Mouse (Mus musculus): ENCODE data around the gene Schip1.

Schip1 gene

DNA sequence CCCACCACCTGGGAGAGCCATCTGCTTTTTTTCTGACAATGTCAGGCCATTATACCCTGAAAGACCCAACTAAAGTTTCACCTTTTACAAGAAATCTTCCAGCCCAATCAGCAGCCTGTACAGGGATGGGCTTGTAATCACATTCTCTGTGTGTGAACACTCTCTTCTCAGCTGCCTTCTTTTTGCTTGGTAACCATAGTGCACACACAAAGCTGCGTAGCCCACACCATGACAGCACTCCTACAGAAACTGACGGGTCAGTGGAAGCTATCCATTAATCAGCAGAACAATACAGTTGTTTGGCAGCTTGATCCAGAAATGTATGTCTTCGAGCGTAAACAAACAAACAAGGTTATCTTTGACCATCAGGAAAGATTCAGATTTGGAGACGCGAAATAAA, 205.6 kb downstream of the Schip1 start:
- DNase-seq (ENCODE audit: low read depth, low spot score): no peak

DNA sequence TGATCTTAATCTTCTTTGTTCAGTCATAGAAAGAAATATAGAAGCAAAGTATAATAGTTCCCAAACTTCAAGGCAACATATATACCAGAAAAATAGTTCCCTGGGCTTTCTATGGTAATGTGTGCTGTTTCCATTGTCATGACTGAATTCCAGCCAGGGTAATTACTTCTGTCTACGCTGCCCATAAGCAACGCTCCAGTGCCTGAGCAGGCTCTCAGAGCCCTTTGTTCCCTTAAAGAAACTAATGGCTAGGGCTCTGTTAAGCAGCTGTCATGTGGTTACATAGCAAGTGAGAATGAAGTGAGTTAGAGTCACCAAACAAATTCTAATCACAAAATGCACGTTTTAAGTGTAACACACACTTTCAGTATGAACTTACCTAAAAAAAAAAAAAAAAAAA, 206.9 kb downstream of the Schip1 start:
- no peak for DNase-seq (ENCODE audit: low read depth, low spot score)

GRCm38 (mm10) chr3:68271881-68272280, 207.3 kb downstream of the Schip1 start:
- DNase-seq (ENCODE audit: low read depth, low spot score): no peak

DNA sequence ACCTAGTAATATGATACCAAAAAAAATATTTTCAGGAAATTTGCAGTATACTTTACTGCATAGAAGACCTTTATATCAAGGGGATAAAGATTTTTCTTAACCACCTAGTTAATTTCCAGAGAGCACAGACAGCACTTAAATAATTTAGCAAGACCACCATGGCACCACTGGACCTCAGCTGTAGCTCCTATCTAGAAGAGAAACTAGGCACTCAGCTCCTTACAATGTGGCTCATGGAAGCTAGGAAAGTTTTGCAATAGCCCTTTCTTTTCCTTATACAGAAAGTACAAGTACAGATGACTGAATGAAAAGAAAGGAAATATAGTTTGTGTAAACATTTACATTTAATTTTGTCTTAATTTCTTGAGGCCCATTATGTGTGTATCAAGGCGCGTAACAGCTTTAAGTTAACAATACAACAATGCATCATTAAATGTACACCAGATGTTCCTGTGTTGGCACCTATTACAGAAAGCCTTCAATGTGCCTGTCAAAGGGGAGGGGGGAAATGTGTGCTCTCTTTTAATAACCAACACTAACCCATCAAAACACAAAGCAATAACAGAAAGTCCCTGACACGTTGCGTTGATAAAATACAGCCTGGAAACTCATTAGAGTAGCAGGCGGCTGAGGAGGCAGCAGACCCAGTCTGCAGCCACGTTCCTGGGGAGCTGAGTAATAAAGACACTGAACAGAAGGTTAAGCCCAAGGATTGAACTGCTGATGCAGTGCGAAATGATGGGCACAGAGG, 218.4 kb downstream of the Schip1 start:
- DNase-seq (ENCODE audit: low read depth, low spot score): peak; percentile 64

DNA sequence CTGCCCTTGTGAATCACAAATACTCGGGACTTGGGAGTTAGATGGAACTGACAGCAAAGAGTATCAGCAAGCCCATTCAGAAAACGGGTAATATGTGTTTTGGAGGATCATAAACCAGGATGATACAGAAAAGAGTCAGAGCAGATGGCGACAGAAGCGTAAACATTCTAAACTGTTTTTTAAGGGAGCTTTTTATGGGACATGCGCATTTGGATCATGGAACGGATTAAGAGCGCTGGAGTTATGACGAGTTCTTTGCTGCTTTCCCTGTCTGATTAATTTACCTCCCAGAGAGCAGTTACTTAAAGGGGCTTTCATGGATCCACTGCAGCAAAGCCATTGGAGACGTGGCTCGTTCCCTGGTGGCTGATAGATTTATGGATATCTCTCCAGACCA, 219.0 kb downstream of the Schip1 start:
- no peak for DNase-seq (ENCODE audit: low read depth, low spot score)

DNA sequence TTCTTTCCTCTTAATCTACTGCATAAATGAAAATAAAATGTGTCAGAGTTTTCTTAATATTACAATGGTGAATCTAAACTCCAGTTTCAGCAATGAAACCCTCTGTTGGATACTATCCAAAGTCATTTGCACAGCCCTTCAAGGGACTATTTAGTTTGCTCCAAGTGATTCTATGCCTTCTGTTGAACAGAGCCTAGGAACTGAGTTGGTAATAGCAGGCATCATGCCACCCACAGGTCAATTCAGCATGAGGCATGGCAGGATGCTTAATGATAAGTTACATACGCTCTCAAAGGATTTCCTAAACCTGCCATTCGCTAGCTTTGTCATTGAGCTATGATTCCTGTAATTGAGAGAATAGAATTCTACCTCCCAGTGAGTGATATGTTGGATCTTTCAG, 219.9 kb downstream of the Schip1 start:
- no peak for DNase-seq (ENCODE audit: low read depth, low spot score)

DNA sequence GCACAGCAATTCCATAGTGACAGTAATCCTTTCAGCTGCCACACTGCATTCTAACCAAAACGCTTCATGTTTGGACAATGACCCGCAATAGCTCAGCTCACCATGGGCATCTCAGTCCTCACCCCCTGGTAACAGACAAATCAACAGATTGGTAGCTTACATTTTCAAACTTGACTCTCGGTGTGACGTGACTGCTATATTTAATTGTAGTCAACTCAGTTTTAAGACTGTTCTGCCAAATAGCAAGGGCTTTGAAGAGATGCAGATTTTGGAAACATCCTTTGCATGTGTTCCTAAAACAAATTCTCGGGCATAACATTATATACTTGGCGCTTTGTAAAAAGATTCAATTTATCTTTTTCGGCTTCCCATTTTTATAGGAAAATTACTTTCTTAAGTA, 232.2 kb downstream of the Schip1 start:
- DNase-seq (ENCODE audit: low read depth, low spot score): no peak

DNA sequence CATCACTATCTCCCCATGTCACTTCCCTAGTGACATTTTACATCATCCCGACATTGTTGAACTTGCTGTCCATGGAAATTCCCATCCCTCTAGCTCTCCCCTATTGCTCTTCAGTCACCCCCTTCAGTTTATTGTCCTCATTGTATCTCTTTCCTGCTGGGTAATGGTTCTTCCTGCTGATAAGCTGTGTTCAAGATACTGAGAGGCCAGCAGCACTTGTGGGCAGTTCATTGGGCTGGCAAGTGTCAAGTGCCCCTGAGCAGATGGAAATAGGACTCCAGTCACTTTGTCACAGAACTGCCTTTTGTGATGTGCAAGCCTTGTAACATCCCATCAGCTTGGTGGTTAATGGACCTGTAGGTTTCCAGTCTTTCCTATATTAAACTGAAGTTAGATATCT, 241.0 kb downstream of the Schip1 start:
- DNase-seq (ENCODE audit: low read depth, low spot score): no peak

DNA sequence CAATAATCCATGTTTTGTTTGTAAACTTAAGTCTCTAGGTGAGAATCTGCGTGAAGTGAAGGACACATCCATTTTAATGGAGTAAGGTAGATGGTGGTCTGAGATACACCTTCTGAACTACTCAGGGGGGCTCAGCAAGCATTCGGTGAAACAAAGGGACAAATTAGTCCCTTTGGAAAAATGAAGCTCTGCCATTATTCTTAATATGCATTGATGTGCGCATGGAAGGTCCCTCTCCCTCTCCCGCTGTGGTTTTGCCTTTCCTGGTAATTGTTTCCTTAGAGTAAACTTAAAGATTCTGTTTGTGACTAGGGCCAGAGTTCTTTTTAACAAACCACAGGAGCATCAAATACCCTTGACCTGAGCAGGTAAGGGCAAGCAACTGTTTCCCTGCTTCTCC, 242.1 kb downstream of the Schip1 start:
- no peak for DNase-seq (ENCODE audit: low read depth, low spot score)

GRCm38 (mm10) chr3:68325575-68325974, 261.0 kb downstream of the Schip1 start:
- DNase-seq (ENCODE audit: low read depth, low spot score): no peak

DNA sequence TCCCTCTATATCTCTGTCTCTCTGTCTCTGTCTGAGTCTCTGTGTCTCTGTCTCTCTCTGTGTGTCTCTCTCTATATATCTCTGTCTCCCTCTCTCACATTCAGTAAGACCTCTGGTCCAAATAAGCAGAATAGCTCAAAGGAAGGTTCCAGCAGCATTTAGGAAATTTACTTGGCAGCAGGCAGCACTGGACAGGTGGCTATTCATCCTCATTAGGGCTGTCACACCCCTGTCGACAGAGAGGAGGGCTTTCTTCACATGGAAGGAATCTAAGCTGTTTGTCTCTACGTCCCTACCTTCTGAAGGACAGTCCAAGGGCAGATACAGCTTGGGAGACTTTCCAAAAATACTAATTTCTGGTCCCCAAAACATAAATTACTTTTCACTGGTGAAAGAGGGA, 267.9 kb downstream of the Schip1 start:
- no peak for DNase-seq (ENCODE audit: low read depth, low spot score)

GRCm38 (mm10) chr3:68335501-68335900, 270.9 kb downstream of the Schip1 start:
- DNase-seq (ENCODE audit: low read depth, low spot score): no peak

GRCm38 (mm10) chr3:68350624-68351023, 286.0 kb downstream of the Schip1 start:
- DNase-seq (ENCODE audit: low read depth, low spot score): no peak

GRCm38 (mm10) chr3:68351461-68351860, 286.9 kb downstream of the Schip1 start:
- DNase-seq (ENCODE audit: low read depth, low spot score): no peak

GRCm38 (mm10) chr3:68352961-68353360, 288.4 kb downstream of the Schip1 start:
- no peak for DNase-seq (ENCODE audit: low read depth, low spot score)

DNA sequence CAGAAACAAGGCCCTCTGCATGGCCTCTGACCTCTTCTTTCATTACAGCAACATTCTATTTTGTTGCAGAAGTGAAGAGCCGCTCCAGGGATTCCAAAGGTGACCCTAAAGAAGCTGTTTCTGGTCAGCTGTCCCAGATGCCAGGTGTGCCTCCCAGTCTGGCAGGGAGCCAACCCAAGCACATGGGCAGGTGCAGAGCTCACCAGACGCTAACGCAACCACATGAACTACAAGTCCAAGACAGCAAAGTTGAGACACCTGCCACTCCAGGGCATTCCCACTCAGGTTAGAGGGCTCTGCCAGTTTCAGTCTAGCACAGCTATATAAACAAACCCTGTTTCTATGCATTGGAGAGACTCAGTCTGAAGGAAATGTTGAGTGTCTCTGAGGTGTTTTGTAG, 288.9 kb downstream of the Schip1 start:
- no peak for DNase-seq (ENCODE audit: low read depth, low spot score)

DNA sequence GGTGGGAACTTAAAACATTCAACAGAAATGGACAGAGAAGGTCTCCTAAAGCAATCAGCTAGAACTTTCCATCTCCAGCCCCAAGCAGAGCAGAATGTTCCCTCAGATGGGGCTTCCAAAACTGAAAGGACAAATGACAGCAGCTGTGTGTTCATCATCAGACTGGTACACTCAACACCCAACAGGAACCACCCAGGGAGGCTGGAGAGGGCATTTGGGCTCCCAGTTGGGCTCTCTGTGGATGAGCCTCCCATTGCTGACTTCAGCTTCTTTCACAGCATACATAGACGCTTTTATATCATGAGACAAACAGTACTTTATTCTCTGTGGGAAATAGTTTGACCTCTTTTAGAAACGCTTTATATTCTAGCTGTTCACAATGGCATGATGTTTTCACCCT, 291.9 kb downstream of the Schip1 start:
- no peak for DNase-seq (ENCODE audit: low read depth, low spot score)

GRCm38 (mm10) chr3:68368029-68368428, 303.4 kb downstream of the Schip1 start:
- no peak for DNase-seq (ENCODE audit: low read depth, low spot score)

GRCm38 (mm10) chr3:68372925-68373324, 308.3 kb downstream of the Schip1 start:
- no peak for DNase-seq (ENCODE audit: low read depth, low spot score)

DNA sequence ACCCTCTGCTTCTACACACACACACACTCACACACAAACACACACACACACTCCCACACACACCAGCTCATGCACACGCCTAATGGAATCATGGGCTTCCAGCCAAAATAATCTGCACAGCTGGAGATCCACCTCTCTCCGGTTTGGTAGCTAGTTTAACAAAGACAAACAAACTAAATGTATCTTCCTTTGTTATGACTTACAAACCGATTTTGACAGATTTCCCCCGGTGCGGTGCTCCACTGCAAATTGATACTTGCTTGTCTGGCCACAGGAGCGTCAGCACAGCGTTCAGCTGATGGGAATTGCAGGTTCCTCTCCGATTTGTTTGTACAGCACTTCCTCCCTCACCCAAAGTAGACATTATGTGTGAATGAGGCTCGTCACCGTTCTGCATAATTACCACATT, 310.5 kb downstream of the Schip1 start:
- no peak for DNase-seq (ENCODE audit: low read depth, low spot score)

DNA sequence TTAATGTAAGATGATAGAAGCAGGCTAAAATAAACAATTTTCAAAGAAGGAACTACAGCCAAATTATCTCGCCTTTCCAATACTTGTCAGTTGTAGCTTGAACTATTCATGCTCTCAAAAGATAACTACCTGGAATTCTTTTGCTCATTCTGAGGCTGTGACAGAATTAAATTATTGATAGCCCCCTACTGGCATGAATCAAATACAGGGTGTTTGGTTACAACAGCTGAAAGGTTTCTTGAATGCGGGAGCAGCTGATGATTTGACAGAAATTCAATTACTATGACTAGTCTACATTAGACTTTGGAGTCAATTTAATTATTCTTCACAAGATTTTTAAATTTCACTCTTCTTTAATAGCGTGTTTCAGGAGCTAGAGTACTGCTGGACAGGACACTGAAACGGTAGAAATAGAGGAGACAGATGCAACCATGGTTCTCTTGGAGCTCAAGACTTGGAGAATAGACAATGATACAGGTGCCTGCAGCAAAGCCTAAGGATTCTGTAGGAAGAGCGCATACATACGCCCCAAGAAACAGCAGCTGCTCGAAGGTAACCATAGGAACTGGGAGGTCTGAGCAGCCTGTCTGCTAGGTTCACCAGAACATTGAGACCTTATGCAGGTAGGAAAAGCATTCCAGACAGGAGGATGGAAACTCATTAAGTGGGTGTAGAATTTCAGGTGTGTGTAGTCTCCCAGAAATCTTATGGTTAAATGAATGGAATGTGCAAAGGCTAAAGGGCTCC, 313.0 kb downstream of the Schip1 start:
- no peak for DNase-seq (ENCODE audit: low read depth, low spot score)

- no peak for DNase-seq (ENCODE audit: low read depth, low spot score)
These were observed 314.2 kb downstream of the Schip1 start for GRCm38 (mm10) chr3:68378799-68379198.

DNA sequence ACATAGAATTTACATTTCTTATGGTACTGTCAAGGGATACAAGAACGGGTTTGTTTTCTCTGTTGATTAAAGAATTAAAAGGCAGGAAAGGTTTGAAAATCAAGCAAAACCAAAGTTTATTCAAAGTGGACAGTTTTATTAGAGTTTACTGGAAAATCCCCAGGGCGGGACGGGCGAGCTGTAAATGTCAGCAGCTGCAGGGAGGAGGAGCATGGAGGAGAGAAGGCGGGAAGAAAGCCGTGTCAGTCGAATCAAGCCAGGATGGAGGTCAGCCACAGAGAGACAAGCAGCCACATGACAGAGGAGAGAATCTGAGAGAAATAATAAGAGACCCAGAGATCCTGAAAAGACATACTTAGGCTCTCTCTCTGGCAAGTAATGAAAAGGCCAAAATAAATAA, 314.6 kb downstream of the Schip1 start:
- DNase-seq (ENCODE audit: low read depth, low spot score): no peak

Measured in forelimb bud, embryonic 11.5 days (tissue).